Mouse (Mus musculus): ENCODE data around the gene Mamstr.

Mamstr gene

DNA sequence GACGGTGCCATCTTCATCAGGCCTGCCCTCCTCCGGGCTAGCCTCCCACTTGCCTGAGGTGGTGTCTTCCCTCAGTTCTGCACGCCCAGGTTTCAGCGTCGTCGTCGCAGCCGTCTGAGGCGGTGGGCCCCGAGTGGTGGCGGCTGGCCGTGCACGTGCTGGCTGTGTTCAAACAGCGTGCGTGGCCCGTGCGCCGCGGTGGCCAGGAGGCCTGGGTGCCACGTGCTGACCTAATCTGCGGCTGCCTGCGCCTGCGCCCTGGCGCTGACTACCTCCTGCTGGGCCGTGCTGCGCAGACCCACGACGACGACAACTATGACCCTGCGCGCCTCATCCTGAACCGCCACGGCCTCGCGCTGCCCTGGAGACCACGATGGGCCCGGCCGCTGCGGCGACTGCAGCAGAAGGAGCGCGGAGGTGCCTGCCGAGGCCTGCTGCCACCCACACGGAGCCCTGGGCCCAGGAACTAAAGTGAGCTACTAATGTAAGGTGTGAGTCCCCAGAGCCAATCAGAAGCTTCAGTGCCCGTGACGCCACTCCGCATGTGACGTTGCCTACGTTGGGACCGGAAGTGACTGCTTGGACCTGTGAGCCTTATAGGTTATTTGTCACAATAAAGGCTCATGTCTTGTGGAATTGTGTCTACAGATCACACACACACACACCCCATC is 54.3 kb downstream of the Mamstr start, which contains the start of gene Sec1:
TSS of gene Sec1 (minus strand) at position 482 of the 671 bp plus-strand sequence.
- no peak for DNase-seq (ENCODE audit: low read depth, low spot score)

DNA sequence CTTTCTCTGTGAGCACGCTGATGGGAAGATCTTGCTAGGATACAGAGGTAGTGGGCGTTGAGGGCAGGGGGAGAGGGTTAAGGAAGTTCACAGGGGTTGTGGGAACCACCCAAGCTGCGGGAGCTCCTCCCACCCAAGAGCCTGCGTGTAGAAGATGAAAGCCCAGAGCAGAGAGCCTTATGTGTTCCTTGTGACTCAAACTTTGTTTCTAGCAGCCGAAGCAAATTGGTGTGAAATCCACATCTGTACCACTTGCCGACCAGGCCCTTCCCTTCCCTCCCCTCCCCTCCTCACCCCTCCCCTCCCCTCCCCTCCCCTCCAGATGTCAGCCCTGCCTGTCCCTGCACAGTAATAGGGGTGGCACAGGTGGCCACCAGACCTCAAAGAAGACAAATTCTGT is 55.3 kb downstream of the Mamstr start:
- peak; percentile 55 for DNase-seq (ENCODE audit: low read depth, low spot score)
